Mouse (Mus musculus) G1E (cell line): ENCODE measurements at regions not wholly inside any gene's neighbourhood (a gene's known extent, or its start where the extent isn't known, plus 50 kb on each side); places are given as distances from the start of the nearest gene placed in this dataset.

Source experiments
- ATAC-seq: 2 replicates; pipeline ENCODE4 v1.8.0; 2016; ENCODE audit warnings: mild to moderate bottlenecking; ENCODE audit not compliant: insufficient number of reproducible peaks, poor library complexity, low FRiP score, severe bottlenecking; ENCODE audit errors: extremely low read depth
- DNase-seq: peaks from one replicate; pipeline ENCODE4 v3.0.0; 2012; ENCODE audit warnings: low spot score
- H3K27me3 ChIP-seq: 2 replicates; pipeline ENCODE4 v1.6.1; 2012; ENCODE audit warnings: mild to moderate bottlenecking, low read length, inconsistent platforms; ENCODE audit not compliant: insufficient read depth
- H3K36me3 ChIP-seq: replicated peaks from 2 replicates; pipeline ENCODE3; 2012; ENCODE audit warnings: mild to moderate bottlenecking, inconsistent platforms
- H3K4me1 ChIP-seq: 2 replicates; pipeline ENCODE4 v1.6.1; 2012; ENCODE audit warnings: low read depth, low read length, inconsistent platforms, mixed read lengths; ENCODE audit not compliant: insufficient read depth
- H3K4me3 ChIP-seq: 2 replicates; pipeline ENCODE4 v1.5.1; 2012; ENCODE audit warnings: low read depth, mild to moderate bottlenecking, inconsistent platforms, low read length, moderate library complexity, mixed read lengths
- H3K9me3 ChIP-seq: replicated peaks from 2 replicates; pipeline ENCODE4 v1.6.1; 2012; ENCODE audit warnings: inconsistent platforms
- CTCF ChIP-seq: IDR thresholded peaks from 2 replicates; pipeline ENCODE4 v1.5.1; 2012; ENCODE audit warnings: low read depth, low read length, inconsistent platforms, mixed read lengths
- GATA1 ChIP-seq: IDR thresholded peaks from 2 replicates; pipeline ENCODE4 v1.6.1; 2012; ENCODE audit warnings: borderline replicate concordance, low read length, inconsistent platforms, mixed read lengths
- GATA2 ChIP-seq: IDR thresholded peaks from 2 replicates; pipeline ENCODE4 v1.6.1; 2012; ENCODE audit warnings: low read depth, low read length, inconsistent platforms, borderline replicate concordance
- POLR2AphosphoS5 ChIP-seq: IDR thresholded peaks from 2 replicates; pipeline ENCODE4 v1.6.1; 2012; ENCODE audit warnings: low read depth, low read length, inconsistent platforms; ENCODE audit not compliant: insufficient replicate concordance
- TAL1 ChIP-seq: conservative IDR thresholded peaks from 2 replicates; pipeline ENCODE4 v1.6.1; 2012; ENCODE audit warnings: low read depth, low read length, inconsistent platforms, mixed read lengths

DNA sequence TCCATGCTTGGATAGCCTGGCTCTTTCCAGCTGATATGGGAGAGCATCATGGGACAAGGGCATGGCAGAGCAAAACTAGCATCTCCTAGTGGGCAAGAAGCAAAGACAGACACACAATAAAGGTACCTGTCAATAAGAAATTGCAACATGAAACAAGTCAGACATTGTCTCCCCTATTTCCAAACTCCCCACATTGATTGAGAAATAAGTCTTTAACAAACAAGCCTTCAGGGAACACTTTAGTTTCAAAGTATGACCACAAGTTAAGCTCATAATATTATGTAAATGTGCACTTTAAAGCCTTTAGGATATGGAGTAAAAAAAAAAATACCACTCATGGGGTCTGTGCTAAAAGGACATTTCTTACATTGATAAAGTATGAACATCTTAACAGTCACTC is 51.5 kb upstream of the Speer4f2 start:
- H3K27me3 ChIP-seq: no peaks in the 10 kb centered on the region

More for the DNA sequence above, 51.5 kb upstream of the Speer4f2 start:
- TF ChIP-seq TAL1 (no peak), CTCF (no peak), POLR2AphosphoS5 (no peak), GATA2 (no peak), GATA1 (no peak)
- no peaks in the 10 kb centered on the region for H3K36me3 ChIP-seq
- H3K4me1 ChIP-seq: no peaks in the 10 kb centered on the region
- no peak overlapping the region for H3K4me3 ChIP-seq
- ATAC-seq: no peak
- no peaks in the 10 kb centered on the region for H3K9me3 ChIP-seq
- DNase-seq: no peak
